Mouse (Mus musculus) CD8-positive naive resting alpha-beta T cell, adult 2 months (primary cell): ENCODE results near the gene Arhgap4.

Experiments used
- DNase-seq, 2 experiments: peaks; one replicate each; pipeline ENCODE4 v3.0.0; 2022; ENCODE audit warnings: low read depth in 2 of 2, low spot score in 2 of 2

The Arhgap4 gene

DNA sequence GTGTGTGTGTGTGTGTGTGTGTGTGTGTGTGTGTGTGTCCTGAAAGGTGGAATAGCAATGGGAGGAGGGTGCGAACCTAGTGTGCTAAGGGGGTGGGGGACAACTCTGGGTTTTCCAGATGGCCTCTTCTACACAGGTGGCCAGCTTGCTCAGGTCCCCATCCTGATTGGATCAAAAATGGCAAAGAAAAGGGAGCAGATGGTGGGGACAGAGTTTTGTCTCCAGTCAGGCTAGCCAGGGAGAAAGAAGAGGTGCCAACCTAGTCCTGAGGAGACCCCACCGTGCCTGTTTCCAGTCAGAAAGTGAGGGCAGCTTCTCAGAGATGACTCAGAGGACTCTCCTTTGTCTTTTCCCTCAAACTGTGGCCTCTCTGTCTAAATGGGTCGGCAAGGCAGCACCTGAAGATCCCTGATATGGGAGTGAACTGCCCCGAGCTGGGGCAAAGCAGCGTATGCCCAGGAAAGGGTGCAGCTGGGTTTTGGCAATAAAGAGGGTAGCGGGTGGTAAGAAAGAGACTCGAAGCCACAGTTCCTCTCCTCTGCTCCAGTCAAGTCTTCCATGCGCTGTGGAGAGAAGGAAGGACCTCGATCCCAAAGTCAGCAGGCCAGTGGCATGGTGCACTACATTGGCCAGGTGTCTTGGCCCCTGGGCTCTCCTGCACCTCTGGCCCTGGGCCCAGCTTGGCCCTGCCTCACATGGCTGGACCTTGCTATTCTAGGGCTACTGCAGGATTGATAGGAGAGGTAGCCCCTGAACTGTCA is 67.2 kb downstream of the Arhgap4 start:
- no peak for DNase-seq
